Mouse (Mus musculus) cortical plate, adult 2 months (tissue): ENCODE measurements around the gene Jmjd6.

Experiments used
- CTCF ChIP-seq: fragments of 200-500 bp; IDR thresholded peaks from 2 replicates; pipeline ENCODE4 v1.5.1; 2011; ENCODE audit warnings: mild to moderate bottlenecking, control low read depth, low read length; ENCODE audit not compliant: insufficient read depth; ENCODE audit errors: extremely low read depth
- POLR2A ChIP-seq: fragments of 200-500 bp; IDR thresholded peaks from 2 replicates; pipeline ENCODE4 v1.6.1; 2011; ENCODE audit warnings: mild to moderate bottlenecking, low read length, control low read depth; ENCODE audit not compliant: insufficient read depth; ENCODE audit errors: extremely low read depth

- TF ChIP-seq POLR2A (no peak), CTCF (no peak)
These were observed 7.7 kb upstream of the Jmjd6 start for GRCm38 (mm10) chr11:116850833-116851477.
